Mouse (Mus musculus): ENCODE results near the gene Itprid1.

Itprid1 gene

GRCm38 (mm10) chr6:55887598-55887997 lies 50.9 kb downstream of the Itprid1 start:
- DNase-seq (ENCODE audit: low read depth in 1 of 2, low spot score in 2 of 2), result no peak

- no peak for DNase-seq (ENCODE audit: low read depth in 1 of 2, low spot score in 2 of 2)
Measured at GRCm38 (mm10) chr6:55901568-55902328, 65.1 kb downstream of the Itprid1 start.

GRCm38 (mm10) chr6:55902329-55902605 lies 65.6 kb downstream of the Itprid1 start:
- DNase-seq (ENCODE audit: low read depth in 1 of 2, low spot score in 2 of 2), result no peak

GRCm38 (mm10) chr6:55919206-55919605 lies 82.5 kb downstream of the Itprid1 start:
- DNase-seq (ENCODE audit: low read depth in 1 of 2, low spot score in 2 of 2), result no peak

- no peak for DNase-seq (ENCODE audit: low read depth in 1 of 2, low spot score in 2 of 2)
Measured at GRCm38 (mm10) chr6:55920282-55920720, 83.6 kb downstream of the Itprid1 start.

- DNase-seq (ENCODE audit: low read depth in 1 of 2, low spot score in 2 of 2), result no peak
Measured at GRCm38 (mm10) chr6:55920866-55921630, 84.4 kb downstream of the Itprid1 start.

- DNase-seq (ENCODE audit: low read depth in 1 of 2, low spot score in 2 of 2), result no peak
Measured at GRCm38 (mm10) chr6:55944709-55945108, 108.0 kb downstream of the Itprid1 start.

- DNase-seq (ENCODE audit: low read depth in 1 of 2, low spot score in 2 of 2), result no peak
Measured at GRCm38 (mm10) chr6:55950345-55951110, 113.8 kb downstream of the Itprid1 start.

- DNase-seq (ENCODE audit: low read depth in 1 of 2, low spot score in 2 of 2), result no peak
Measured at GRCm38 (mm10) chr6:55972998-55973397, 136.3 kb downstream of the Itprid1 start.

- DNase-seq (ENCODE audit: low read depth in 1 of 2, low spot score in 2 of 2), result no peak
Measured at GRCm38 (mm10) chr6:55979766-55980165, 143.1 kb downstream of the Itprid1 start.

- no peak for DNase-seq (ENCODE audit: low read depth in 1 of 2, low spot score in 2 of 2)
Measured at GRCm38 (mm10) chr6:56008711-56009110, 172.0 kb downstream of the Itprid1 start.

- DNase-seq (ENCODE audit: low read depth in 1 of 2, low spot score in 2 of 2), result no peak
Measured at GRCm38 (mm10) chr6:56012384-56012783, 175.7 kb downstream of the Itprid1 start.

- DNase-seq (ENCODE audit: low read depth in 1 of 2, low spot score in 2 of 2), result no peak
Measured at GRCm38 (mm10) chr6:56017291-56017994, 180.7 kb downstream of the Itprid1 start, which contains the start of gene Ppp1r17. Gene Ppp1r17, plus strand, starts transcription at chr6:56017497.

GRCm38 (mm10) chr6:56019632-56020031 lies 182.9 kb downstream of the Itprid1 start:
- no peak for DNase-seq (ENCODE audit: low read depth in 1 of 2, low spot score in 2 of 2)

- no peak for DNase-seq (ENCODE audit: low read depth in 1 of 2, low spot score in 2 of 2)
Measured at GRCm38 (mm10) chr6:56025533-56025932, 188.8 kb downstream of the Itprid1 start.

- DNase-seq (ENCODE audit: low read depth in 1 of 2, low spot score in 2 of 2), result no peak
Measured at GRCm38 (mm10) chr6:56027318-56027717, 190.6 kb downstream of the Itprid1 start.

- DNase-seq (ENCODE audit: low read depth in 1 of 2, low spot score in 2 of 2), result no peak
Measured at GRCm38 (mm10) chr6:56027966-56028365, 191.3 kb downstream of the Itprid1 start.
